Mouse (Mus musculus) C2C12 (cell line): ENCODE results near the gene Ssx2ip.

ENCODE experiments used
- CTCF ChIP-seq: IDR thresholded peaks from one replicate; pipeline ENCODE4 v1.5.1; 2011; ENCODE audit not compliant: control insufficient read depth, insufficient read depth, insufficient read length
- MAX ChIP-seq: IDR thresholded peaks from one replicate; pipeline ENCODE4 v1.6.1; 2011; ENCODE audit warnings: mild to moderate bottlenecking, control low read depth

GRCm38 (mm10) chr3:146435533-146435932, 31.1 kb downstream of the Ssx2ip start:
- no peak for TF ChIP-seq CTCF
- no peak for TF ChIP-seq MAX
